Mouse (Mus musculus) large intestine, adult 2 months (tissue): Measurements from ENCODE around the gene Odf3. TPM values are rescaled to one million over a fixed set of nuclear protein-coding genes. Genes with fewer than 3 reads are reported as not detected.
"Not testable (repeated sequence)": the region's sequence is repeated elsewhere in the genome, so short reads cannot be mapped to it uniquely, and the experiment has no call there.

Source experiments
- DNase-seq: peaks from one replicate; pipeline ENCODE4 v3.0.0-alpha.2; 2012; ENCODE audit warnings: low read depth, low spot score
- WGBS: fragments of 180-500 bp; shearing (Covaris S2); methylation state at CpG from one replicate; pipeline ENCODE4 v1.1.7; 2018; 5-methylcytosine and 5-hydroxymethylcytosine counted together
- polyA plus RNA-seq: library from polyadenylated mRNA; depleted of rRNA; stranded (reverse); fragments of >200 nt; gene quantifications from 2 replicates; pipeline ENCODE4 v1.2.3, GENCODE M21; 2012; rRNA removed

Odf3 gene
- polyA plus RNA-seq, 1 experiment, result not detected

DNA sequence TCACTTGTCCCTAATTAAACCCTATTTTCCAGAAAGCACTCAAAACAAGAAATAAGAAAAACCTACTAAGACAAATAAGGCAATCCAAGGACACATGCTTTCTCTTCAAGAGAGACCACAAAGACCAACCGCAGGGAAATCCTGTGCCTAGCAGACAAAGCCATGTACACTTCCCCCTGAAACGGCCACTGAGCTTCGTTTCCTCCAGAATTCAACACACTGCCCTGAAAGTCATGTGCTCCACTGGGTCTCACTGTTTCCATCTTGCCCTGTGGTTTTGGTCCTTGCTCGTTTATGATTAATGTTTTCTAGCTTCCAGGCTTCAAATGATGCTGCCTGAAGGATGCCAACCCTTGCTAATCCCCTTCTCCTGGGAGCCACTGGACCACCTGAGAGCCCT, 26.6 kb downstream of the Odf3 start:
- no peak for DNase-seq
- WGBS, result 87% methylated on average over 4 of the region's 4 CpGs

DNA sequence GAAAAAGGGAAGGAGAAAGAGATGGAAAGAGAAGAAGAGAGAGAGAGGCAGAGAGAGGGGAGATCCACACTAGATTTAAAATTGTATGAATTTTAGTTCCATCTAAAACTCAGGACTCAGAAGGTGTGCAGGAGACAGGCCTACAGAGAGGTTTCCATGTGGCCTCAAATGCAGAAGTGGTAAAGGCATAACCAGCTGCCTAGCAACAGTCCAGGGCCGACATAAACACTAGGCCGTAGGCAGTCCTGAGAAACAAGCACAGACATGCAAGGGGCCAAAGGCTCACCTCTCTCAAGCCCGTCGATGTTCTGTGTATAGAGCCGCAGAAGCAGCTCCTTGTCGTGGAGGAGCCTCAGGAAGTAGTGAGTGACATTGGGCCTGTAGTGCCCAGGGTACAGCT, 29.8 kb downstream of the Odf3 start:
- WGBS, result 84% methylated on average over 6 of the region's 6 CpGs
- DNase-seq, result no peak

DNA sequence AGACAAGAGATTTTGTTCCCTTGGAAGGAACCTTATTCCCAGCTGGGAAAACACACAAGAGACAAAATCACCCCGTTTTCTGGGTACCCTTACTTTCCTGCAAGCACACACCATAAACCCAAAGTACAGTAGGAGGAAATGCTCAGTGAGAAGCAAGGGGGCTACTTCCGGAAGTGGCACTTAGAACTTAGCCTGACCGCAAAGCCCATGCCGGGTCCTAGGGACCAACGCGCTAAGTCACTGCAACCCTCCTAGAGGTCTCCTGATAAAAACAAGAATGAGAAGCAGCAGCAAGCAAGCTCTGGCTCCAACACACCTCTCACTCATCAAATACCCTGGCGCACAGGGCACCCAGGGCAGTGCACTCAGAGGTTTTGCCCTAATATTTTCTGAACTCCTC, 31.8 kb downstream of the Odf3 start:
- WGBS, result 83% methylated on average over 7 of the region's 7 CpGs
- DNase-seq, result no peak

DNA sequence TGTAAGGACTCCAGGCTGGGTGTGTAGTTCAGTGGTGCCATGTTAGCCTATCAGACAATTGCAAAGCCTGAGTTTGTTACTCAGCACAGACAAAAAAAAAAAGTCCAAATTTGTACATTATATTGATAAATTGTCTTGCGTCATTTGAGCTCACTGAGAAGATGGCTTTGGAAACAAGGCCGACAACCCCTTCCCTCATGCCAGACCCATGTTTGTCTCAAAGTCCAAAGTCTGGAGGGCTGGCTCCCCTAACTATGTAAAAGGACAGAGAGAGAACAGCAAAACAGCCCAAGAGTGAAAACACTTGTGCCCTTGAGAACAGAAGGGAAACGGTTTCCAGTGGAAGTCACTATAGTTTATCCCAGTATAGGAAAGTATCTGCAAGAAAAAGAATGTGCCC, 32.8 kb downstream of the Odf3 start:
- DNase-seq, result no peak
- 58% methylated on average over 3 of the region's 3 CpGs for WGBS

DNA sequence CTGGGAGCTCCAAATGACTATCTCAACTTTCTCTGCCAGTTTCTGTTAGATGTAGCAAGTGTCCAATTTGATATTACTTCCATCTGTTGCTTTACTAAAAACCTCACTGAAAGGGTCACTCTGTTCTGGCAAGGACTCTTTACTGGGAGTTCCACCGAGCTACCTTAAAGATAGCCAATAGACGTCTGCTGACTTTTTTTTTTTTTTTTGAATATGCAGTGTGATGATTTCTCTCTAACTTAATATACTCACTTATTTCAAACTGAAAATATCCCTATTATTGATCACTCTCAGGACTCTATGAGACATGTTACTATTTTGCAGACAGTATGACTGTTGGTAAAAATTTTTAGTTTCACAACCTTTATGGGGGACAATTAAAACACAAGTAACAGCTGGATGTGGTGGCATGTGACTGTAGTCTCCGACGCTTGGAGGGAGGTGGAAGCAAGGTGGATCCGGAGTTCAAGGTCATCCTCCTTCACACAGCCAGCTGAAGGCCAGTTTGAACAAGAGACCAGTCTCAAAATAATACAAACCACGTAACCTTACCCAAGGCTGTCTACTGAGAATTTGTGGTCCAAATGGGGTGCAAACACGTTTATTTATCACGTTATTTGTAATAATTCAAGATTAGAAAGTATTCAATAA, 33.4 kb downstream of the Odf3 start:
- no peak for DNase-seq
- WGBS, result 4% methylated on average over 8 of the region's 8 CpGs

DNA sequence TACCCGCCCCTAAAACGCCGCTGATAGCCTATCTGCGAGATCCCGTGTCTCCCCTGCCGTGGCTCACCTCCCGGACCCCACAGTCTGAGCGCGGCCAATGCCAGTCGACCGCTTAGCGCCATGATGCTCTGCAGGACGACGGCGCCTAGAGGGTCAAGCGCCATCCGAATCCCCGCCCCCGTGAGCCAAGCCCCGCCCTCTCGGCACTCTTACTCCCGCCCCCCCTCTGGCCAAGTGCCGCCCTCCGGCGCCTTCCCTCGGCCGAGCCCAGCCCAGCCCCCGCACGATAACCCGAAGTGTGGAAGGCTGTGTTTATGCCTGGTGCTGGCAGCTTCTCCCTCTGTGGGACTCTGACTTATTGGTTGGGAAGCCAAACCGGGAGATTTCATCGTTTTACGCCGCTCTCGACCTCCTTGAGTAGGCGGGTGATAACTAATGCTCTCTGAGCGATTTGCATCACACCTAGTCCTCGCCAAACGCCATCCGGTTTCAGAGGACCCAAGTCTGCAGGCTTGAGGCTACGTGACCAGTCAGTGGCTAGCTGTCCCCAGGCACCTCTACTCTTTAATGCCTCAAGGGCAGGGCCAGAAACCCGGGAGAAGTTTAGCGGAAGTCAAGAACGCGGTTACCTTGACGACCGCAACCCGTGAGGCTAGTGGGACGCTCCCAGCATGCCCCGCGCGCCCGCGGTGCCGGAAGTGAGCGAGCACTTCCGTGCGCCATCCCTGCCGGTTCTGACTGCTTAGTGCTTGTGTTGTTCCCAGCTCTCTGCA, 34.3 kb downstream of the Odf3 start, which contains the start of the genes Psmd13 and Sirt3:
Psmd13 (plus strand) TSS at position 273 of the 773 bp plus-strand sequence.
Sirt3 (minus strand) TSS at position 614 of the 773 bp plus-strand sequence.
- under 1% methylated on average over 59 of the region's 59 CpGs for WGBS
- peak; percentile 84 for DNase-seq

DNA sequence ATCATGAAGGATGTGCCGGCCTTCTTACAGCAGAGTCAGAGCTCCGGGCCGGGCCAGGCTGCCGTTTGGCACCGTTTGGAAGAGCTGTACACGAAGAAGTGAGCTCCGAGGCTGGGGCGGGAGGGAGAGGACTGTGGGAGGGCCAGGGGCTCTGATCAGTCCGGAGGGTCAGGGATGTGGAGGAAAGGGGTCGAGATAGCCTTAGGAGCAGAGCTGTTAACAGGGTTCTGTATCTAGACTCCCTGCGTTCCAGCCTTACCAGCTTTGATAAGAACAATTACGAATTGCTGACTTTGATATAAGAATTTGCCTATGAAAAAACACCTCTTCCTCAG, 34.8 kb downstream of the Odf3 start:
- under 1% methylated on average over 12 of the region's 12 CpGs for WGBS
- no peak for DNase-seq

DNA sequence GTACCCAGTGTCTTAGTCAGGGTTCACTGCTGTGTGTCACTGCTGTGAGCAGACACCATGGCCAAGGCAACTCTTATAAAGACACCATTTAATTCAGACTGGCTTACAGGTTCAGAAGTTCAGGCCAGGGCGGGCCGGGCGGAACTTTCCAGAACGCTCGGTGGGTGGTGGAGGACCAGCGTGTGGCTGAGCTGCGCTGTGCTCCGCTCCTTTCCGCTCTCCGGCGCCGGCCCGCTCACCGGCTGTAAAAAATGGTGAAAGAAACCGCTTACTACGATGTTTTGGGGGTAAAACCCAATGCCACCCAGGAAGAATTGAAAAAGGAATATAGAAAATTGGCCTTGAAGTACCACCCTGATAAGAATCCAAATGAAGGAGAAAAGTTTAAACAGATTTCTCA, 43.0 kb downstream of the Odf3 start:
- not testable (repeated sequence) for DNase-seq
- 95% methylated on average over 16 of the region's 16 CpGs for WGBS

DNA sequence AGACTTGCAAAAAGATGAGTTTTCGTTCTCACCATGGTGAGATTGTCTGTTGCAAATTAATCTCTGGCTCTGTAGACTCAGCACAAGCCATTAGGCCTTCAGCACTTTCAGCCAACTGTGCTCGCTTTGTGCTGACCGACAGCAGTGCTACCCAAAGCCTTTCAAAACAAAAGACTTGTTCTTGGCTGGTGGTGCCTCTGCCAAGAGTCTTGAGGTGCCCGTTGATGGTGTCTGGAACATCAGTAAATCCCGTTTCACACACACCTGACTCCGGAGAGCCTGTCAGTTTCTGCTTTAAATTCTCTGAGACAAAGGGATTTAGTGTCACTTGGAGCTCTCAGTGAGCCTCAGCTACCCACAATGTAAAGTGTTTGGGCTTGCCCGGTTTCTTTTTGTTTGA, 46.4 kb downstream of the Odf3 start:
- DNase-seq, result no peak
- 94% methylated on average over 7 of the region's 7 CpGs for WGBS

DNA sequence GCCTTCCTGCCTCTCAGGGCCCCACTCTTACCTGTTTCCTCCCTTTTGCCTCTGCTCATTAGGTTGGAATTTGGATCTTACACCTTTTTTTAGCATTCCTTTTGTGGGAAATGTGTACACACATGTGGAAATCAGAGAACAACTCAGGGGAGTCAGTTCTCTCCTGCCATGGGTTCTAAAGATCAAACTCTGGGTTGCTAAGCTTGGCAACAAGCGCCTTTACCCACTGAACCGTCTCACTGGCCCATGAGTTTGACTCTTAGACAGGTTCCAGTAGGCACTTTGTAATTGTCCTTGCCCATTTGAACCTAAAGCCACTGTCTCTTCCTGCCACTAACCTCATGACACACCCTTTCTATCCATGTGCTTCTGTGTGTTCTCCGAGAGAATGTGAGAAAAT, 47.0 kb downstream of the Odf3 start:
- no peak for DNase-seq
- WGBS, result 87% methylated on average over 3 of the region's 3 CpGs

DNA sequence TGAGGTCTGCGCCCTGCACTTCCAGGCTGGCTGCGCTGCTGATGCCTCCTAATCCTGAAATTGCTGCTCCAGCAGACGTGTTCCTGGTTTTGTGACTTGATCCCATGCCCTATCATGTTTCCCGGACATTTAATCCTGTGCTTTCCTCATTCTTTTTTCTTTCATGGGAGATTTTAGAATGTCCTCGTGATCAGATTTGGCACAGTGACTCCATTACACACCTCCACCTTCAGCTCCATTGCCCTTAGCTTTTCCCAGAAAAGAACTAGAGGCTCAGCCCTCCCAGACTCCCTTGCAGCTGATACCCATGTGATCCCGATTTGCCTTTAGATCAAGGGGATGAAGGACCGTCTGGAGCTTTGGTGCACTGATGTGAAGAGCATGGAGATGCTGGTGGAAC, 50.3 kb downstream of the Odf3 start:
- DNase-seq, result no peak
- WGBS, result 89% methylated on average over 7 of the region's 7 CpGs

DNA sequence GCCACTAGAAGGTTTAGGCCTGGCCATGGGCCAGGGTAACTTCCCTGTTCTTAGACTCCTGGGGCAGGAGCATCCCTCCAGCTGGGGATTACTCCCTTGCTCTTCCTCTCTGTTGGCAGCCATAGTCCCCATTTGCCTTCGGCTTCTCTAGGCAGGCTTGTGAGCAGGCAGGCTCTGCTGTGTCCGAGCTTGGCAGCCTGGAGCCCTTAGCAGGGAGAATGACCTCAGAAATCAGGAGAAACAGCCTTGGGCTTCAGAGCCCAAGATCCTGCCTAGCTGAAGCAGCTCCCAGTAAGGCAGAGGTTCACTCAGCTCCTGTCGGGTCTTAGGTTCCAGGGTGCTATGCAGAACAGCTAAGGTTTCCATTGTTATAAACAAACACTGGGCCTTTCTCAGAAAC, 51.5 kb downstream of the Odf3 start:
- no peak for DNase-seq
- WGBS, result 66% methylated on average over 3 of the region's 3 CpGs

DNA sequence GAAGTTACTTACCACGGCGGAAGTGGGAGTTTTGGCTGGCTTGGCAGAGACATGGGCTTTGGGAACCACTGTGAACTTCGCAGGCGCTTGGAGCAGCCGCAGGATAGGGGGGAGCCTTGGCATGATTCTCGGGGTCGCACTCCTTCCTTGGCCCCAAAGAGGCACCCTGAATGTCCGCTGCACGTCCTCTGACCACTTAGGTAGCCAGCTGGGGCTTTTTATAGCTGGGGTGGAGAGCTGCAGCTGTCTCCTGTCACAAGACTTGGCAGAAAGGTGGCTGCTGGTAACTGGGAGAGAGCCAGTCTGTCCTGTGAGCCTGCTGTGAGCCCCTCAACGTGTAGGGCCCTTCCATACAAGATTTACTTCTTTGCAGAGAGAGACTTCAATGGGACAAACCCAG, 52.6 kb downstream of the Odf3 start, which contains the start of gene Cox8b:
Cox8b (minus strand) TSS at position 227 of the 400 bp plus-strand sequence.
- no peak for DNase-seq
- 58% methylated on average over 10 of the region's 10 CpGs for WGBS

Other genes starting within 250 kb of the Odf3 start
- not detected in 2 replicates for gene Olfr46, start 246.5 kb upstream of the Odf3 start, polyA plus RNA-seq
- not detected in 2 replicates for gene Olfr61, start 218.8 kb upstream of the Odf3 start, polyA plus RNA-seq
- not detected in 2 replicates for gene Olfr53, start 201.4 kb upstream of the Odf3 start, polyA plus RNA-seq
- not detected in 2 replicates for gene Olfr539, start 187.9 kb upstream of the Odf3 start, polyA plus RNA-seq
- gene Olfr45, start 165.9 kb upstream of the Odf3 start, polyA plus RNA-seq, result not detected in 2 replicates
- not detected in 2 replicates for gene Olfr541, start 150.5 kb upstream of the Odf3 start, polyA plus RNA-seq
- 0.75 and 1.4 TPM in 2 replicates for gene Cyp2e1, start 84.1 kb upstream of the Odf3 start, polyA plus RNA-seq
- gene Syce1, start 60.0 kb upstream of the Odf3 start, polyA plus RNA-seq, result not detected in 2 replicates
- 0.15 and 0.20 TPM in 2 replicates for gene Zfp941, start 25.6 kb upstream of the Odf3 start, polyA plus RNA-seq
- gene Urah, start 12.8 kb upstream of the Odf3 start, polyA plus RNA-seq, result 47.2 and 49.4 TPM in 2 replicates
- gene Scgb1c1, start 2.3 kb upstream of the Odf3 start, polyA plus RNA-seq, result not detected in 2 replicates
- gene Gm45785, start 8.5 kb downstream of the Odf3 start, polyA plus RNA-seq, result not detected in 2 replicates
- 93.2 and 103 TPM in 2 replicates for gene Ric8a, start 9.2 kb downstream of the Odf3 start, polyA plus RNA-seq
- gene Bet1l, start 9.8 kb downstream of the Odf3 start, polyA plus RNA-seq, result 22.0 and 22.5 TPM in 2 replicates
- 79.6 and 86.8 TPM in 2 replicates for gene Psmd13, start 34.2 kb downstream of the Odf3 start, polyA plus RNA-seq
- 18.4 and 23.3 TPM in 2 replicates for gene Sirt3, start 34.5 kb downstream of the Odf3 start, polyA plus RNA-seq
- 3.4 and 4.4 TPM in 2 replicates for gene Cox8b, start 52.6 kb downstream of the Odf3 start, polyA plus RNA-seq
- 93.6 and 138 TPM in 2 replicates for gene Nlrp6, start 73.1 kb downstream of the Odf3 start, polyA plus RNA-seq
- 20.5 and 23.1 TPM in 2 replicates for gene Pgghg, start 93.6 kb downstream of the Odf3 start, polyA plus RNA-seq
- gene Ifitm5, start 102.5 kb downstream of the Odf3 start, polyA plus RNA-seq, result 0.86 and 0.95 TPM in 2 replicates
- gene Gm45717, start 108.1 kb downstream of the Odf3 start, polyA plus RNA-seq, result not detected in 2 replicates
- 596 and 675 TPM in 2 replicates for gene Ifitm2, start 108.2 kb downstream of the Odf3 start, polyA plus RNA-seq
- 138 and 161 TPM in 2 replicates for gene Ifitm1, start 119.4 kb downstream of the Odf3 start, polyA plus RNA-seq
- 306 and 461 TPM in 2 replicates for gene Ifitm3, start 163.0 kb downstream of the Odf3 start, polyA plus RNA-seq
- gene Ifitm6, start 170.1 kb downstream of the Odf3 start, polyA plus RNA-seq, result 6.3 and 8.3 TPM in 2 replicates
- gene Gm17387, start 181.3 kb downstream of the Odf3 start, polyA plus RNA-seq, result not detected in 2 replicates
- gene B4galnt4, start 213.3 kb downstream of the Odf3 start, polyA plus RNA-seq, result 15.8 and 22.3 TPM in 2 replicates
- gene Pkp3, start 230.4 kb downstream of the Odf3 start, polyA plus RNA-seq, result 101 and 143 TPM in 2 replicates